Mouse (Mus musculus) thymus, postnatal 0 days (tissue): ENCODE data around the gene Mybbp1a. TPM values are rescaled to one million over a fixed set of nuclear protein-coding genes. Genes with fewer than 3 reads are reported as not detected.

Experiments used
- DNase-seq: peaks from one replicate; pipeline ENCODE4 v3.0.0-alpha.2; 2015; ENCODE audit warnings: low spot score
- polyA plus RNA-seq: library from polyadenylated mRNA; unstranded; fragments of >200 nt; fragmentation: Nextera tagmentation; extraction: Ambion mirVana; gene quantifications from 2 replicates; pipeline ENCODE4 v1.2.1, GENCODE M21; 2015

Mybbp1a gene
- polyA plus RNA-seq, 1 experiment from 2014 or later: 124 TPM

GRCm38 (mm10) chr11:72477182-72477581, 36.0 kb downstream of the Mybbp1a start:
- no peak for DNase-seq

GRCm38 (mm10) chr11:72477653-72478052, 36.5 kb downstream of the Mybbp1a start:
- DNase-seq: no peak

- DNase-seq: no peak
Measured at GRCm38 (mm10) chr11:72478228-72478627, 37.1 kb downstream of the Mybbp1a start.

- no peak for DNase-seq
Measured at GRCm38 (mm10) chr11:72479499-72479898, 38.3 kb downstream of the Mybbp1a start.

- DNase-seq: no peak
Measured at GRCm38 (mm10) chr11:72481313-72481712, 40.2 kb downstream of the Mybbp1a start.

- no peak for DNase-seq
Measured at GRCm38 (mm10) chr11:72481952-72482351, 40.8 kb downstream of the Mybbp1a start.

- DNase-seq: no peak
Measured at GRCm38 (mm10) chr11:72484549-72484948, 43.4 kb downstream of the Mybbp1a start.

- DNase-seq: peak; percentile 11
Measured at GRCm38 (mm10) chr11:72485157-72485556, 44.0 kb downstream of the Mybbp1a start.

- no peak for DNase-seq
Measured at GRCm38 (mm10) chr11:72485960-72486359, 44.8 kb downstream of the Mybbp1a start.

GRCm38 (mm10) chr11:72487171-72487570, 46.0 kb downstream of the Mybbp1a start:
- no peak for DNase-seq

GRCm38 (mm10) chr11:72487739-72488138, 46.6 kb downstream of the Mybbp1a start:
- DNase-seq: no peak

- DNase-seq: peak; percentile 15
Measured at GRCm38 (mm10) chr11:72488753-72489271, 47.7 kb downstream of the Mybbp1a start.

- DNase-seq: no peak
Measured at GRCm38 (mm10) chr11:72489397-72489796, 48.2 kb downstream of the Mybbp1a start.

- peak; percentile 80 for DNase-seq
Measured at GRCm38 (mm10) chr11:72489881-72490301, 48.7 kb downstream of the Mybbp1a start, which contains the start of gene Spns2. Gene Spns2, minus strand, starts transcription at chr11:72489904.

GRCm38 (mm10) chr11:72491130-72491960, 50.2 kb downstream of the Mybbp1a start:
- no peak for DNase-seq

- peak; percentile 12 for DNase-seq
Measured at GRCm38 (mm10) chr11:72494046-72494988, 53.2 kb downstream of the Mybbp1a start.

GRCm38 (mm10) chr11:72496066-72496465, 54.9 kb downstream of the Mybbp1a start:
- DNase-seq: no peak

- DNase-seq: no peak
Measured at GRCm38 (mm10) chr11:72496775-72497174, 55.6 kb downstream of the Mybbp1a start.

- DNase-seq: no peak
Measured at GRCm38 (mm10) chr11:72497367-72497766, 56.2 kb downstream of the Mybbp1a start.

GRCm38 (mm10) chr11:72500139-72500538, 59.0 kb downstream of the Mybbp1a start:
- no peak for DNase-seq
